Mouse (Mus musculus): ENCODE results near the gene Scamp5.

DNA sequence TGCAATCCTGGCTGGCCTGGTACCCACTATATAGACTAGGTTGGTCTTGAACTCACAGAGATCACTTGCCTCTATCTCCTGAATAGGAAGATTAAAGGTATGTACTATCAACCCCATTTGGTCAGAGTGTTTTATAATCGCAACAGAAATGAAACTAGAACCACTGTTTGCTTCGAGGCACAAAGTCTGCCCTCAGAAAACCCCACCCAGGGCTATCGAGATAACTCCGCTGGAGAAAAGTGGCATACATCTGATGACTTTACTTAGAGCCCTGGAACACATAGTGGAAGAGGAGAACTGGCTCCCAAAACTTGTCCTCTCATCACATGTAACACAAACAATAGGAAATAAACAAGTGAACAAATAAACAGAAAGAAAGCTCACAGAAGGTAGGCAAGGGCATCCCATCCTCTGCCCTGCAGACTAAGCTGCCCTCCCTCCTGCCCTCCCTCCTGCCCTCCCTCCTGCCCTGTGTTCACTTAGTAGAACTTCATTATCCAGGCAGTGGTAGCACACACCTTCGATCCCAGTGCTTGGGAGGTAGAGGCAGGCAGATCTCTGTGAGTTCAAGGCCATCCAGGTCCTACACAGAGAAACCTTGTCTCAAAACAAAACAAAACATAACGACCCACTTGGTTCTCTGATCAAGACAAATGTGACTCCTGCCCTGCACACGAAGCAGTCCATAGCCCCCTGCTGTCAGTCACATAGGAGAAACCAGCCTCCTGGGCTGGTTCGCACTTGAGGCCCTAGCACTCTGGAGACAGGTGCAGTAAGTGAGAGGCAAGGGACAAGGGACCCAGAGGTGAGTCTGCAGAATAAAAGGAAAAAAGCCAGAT lies 15.0 kb downstream of the Scamp5 start:
- TF ChIP-seq CTCF (IDR thresholded peaks at IDR 0.05; ENCODE audit: low read depth, low read length) (no peak), POLR2A (IDR thresholded peaks at IDR 0.05; ENCODE audit: extremely low read depth, insufficient read depth, low read length) (no peak)
